Mouse (Mus musculus) cerebellum, adult 9-10 months (tissue): ENCODE data around the gene Olfr1033.
"Not testable (repeated sequence)": the region's sequence is repeated elsewhere in the genome, so short reads cannot be mapped to it uniquely, and the experiment has no call there.

ENCODE experiments used
- DNase-seq: peaks from one replicate; pipeline ENCODE4 v3.0.0; 2022

Olfr1033 gene

GRCm38 (mm10) chr2:86020406-86020805, at the start of gene Olfr1033:
Gene Olfr1033 (plus strand): TSS chr2:86020633.
- DNase-seq: not testable (repeated sequence)

- DNase-seq: no peak
Observed at GRCm38 (mm10) chr2:85973595-85973994, 46.8 kb upstream of the Olfr1033 start, which contains the start of gene Olfr1029. Gene Olfr1029 (plus strand): TSS chr2:85973895.

GRCm38 (mm10) chr2:85978976-85979375, 41.5 kb upstream of the Olfr1033 start, which contains the start of gene Olfr1030:
Gene Olfr1030 (plus strand): TSS chr2:85979276.
- DNase-seq: no peak

- no peak for DNase-seq
Observed at GRCm38 (mm10) chr2:85990004-85990403, 30.4 kb upstream of the Olfr1033 start, which contains the start of gene Olfr1031. Gene Olfr1031 (plus strand): TSS chr2:85990304.

GRCm38 (mm10) chr2:86005240-86005639, 15.2 kb upstream of the Olfr1033 start, which contains the start of gene Olfr1032:
Gene Olfr1032 (plus strand): TSS chr2:86005540.
- DNase-seq: no peak

- DNase-seq: not testable (repeated sequence)
Observed at GRCm38 (mm10) chr2:86021518-86021917, 1.1 kb downstream of the Olfr1033 start.

- DNase-seq: no peak
Observed at GRCm38 (mm10) chr2:86045561-86045960, 25.1 kb downstream of the Olfr1033 start, which contains the start of gene Olfr1034. Gene Olfr1034 (plus strand): TSS chr2:86045861.

- not testable (repeated sequence) for DNase-seq
Observed at GRCm38 (mm10) chr2:86050777-86051176, 30.3 kb downstream of the Olfr1033 start.

GRCm38 (mm10) chr2:86063766-86064165, 43.3 kb downstream of the Olfr1033 start:
- DNase-seq: not testable (repeated sequence)

- DNase-seq: no peak
Observed at GRCm38 (mm10) chr2:86070189-86070588, 49.8 kb downstream of the Olfr1033 start.

- DNase-seq: not testable (repeated sequence)
Observed at GRCm38 (mm10) chr2:86073692-86074091, 53.3 kb downstream of the Olfr1033 start, which contains the start of gene Olfr1036. Gene Olfr1036 (plus strand): TSS chr2:86073992.

GRCm38 (mm10) chr2:86080478-86080877, 60.0 kb downstream of the Olfr1033 start:
- DNase-seq: not testable (repeated sequence)

GRCm38 (mm10) chr2:86087285-86087684, 66.9 kb downstream of the Olfr1033 start, which contains the start of gene Olfr1037:
Gene Olfr1037 (minus strand): TSS chr2:86087385.
- DNase-seq: no peak
